Mouse (Mus musculus): ENCODE results near the gene Apobec2. TPM values are rescaled to one million over a fixed set of nuclear protein-coding genes. Genes with fewer than 3 reads are reported as not detected.

The Apobec2 gene
- polyA plus RNA-seq, 1 experiment, result 0.27 TPM

DNA sequence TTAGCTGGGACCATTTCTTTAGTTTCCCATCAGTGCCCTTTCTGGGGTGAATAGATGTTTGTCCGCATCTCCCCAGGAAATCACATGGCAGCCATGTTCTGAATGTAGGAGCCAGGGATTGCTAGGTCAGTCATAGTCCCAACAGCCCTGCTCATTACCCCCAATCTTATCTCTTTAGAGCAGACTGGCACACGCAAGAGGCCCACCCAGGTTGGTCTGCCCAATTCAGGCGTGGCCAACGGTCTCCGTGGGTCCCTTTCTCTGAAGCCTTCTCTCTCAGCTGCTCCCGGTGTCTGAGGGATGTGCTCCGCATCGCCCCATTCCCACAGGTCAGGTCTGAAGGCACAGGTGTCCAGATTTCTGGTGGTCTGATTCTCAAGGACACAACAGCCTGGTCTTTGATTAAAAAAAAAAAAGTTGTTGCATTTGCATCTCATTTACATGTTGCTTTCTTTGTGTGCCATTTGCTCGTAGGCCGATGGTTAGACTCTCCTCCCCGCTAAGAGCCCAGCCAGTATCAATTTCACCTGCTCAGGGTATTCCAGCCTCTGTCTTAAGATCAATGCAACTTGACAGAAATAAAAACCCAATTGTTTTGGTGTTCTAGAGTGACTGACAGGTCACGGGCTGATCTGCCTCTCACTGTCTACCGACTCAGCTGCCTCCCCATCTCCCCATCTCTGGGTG is 18.1 kb upstream of the Apobec2 start:
- TF ChIP-seq FOSL1 (IDR thresholded peaks at IDR 0.05; ENCODE audit: insufficient read depth, low read length, poor library complexity, severe bottlenecking), result no peak
- no peak for TF ChIP-seq MYOD1 (IDR thresholded peaks at IDR 0.05; ENCODE audit: control insufficient read depth, insufficient read length, low read depth)
- TF ChIP-seq CTCF (IDR thresholded peaks at IDR 0.05; ENCODE audit: control insufficient read depth, insufficient read depth, insufficient read length), result no peak
- TF ChIP-seq MAX (IDR thresholded peaks at IDR 0.05), result no peak
- no peak for TF ChIP-seq CEBPB (IDR thresholded peaks at IDR 0.05; ENCODE audit: low read depth)
- no peak for TF ChIP-seq MYOG (IDR thresholded peaks at IDR 0.05; ENCODE audit: control insufficient read depth, extremely low read depth, insufficient read length)
- TF ChIP-seq USF1 (IDR thresholded peaks at IDR 0.05; ENCODE audit: low read depth), result no peak
- peaks cover under 1% of the 10 kb centered on the region for H3K27me3 ChIP-seq (ENCODE audit: control insufficient read depth, insufficient read depth, insufficient read length)
- H3K4me3 ChIP-seq (ENCODE audit: insufficient read depth, poor library complexity, severe bottlenecking), result no peak overlapping the region
- H3K79me2 ChIP-seq (ENCODE audit: control insufficient read depth, insufficient read depth), result no peaks in the 10 kb centered on the region
- no peak overlapping the region for H3ac ChIP-seq (ENCODE audit: control insufficient read depth, insufficient read length, low read depth)
- H3K36me3 ChIP-seq (ENCODE audit: control insufficient read depth, insufficient read depth), result no peaks in the 10 kb centered on the region
- no peaks in the 10 kb centered on the region for H3K79me3 ChIP-seq (ENCODE audit: low read depth)

DNA sequence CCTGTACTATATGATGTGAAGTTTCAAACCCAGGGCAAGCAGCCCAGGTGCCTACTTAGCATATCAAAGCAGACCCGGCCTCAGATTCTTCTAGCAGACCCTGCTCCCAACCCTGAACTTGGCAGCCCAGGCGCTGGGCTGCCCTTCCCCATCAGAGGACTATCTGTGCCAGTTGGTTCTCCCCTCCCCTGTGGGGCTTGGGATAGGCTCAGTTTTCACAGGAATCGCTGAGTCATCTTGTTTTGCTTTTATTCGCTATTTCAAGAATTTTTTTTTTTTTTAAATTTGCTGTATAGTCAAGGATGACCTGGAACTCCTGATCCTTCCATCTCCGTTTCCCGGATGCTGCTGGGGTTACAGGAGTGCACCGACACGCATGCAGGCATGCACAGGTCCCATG is 14.9 kb upstream of the Apobec2 start:
- Histone ChIP-seq H3ac (ENCODE audit: control insufficient read depth, insufficient read length, low read depth) (no peak overlapping the region), H3K79me3 (ENCODE audit: low read depth) (no peaks in the 10 kb centered on the region), H3K27me3 (ENCODE audit: control insufficient read depth, insufficient read depth, insufficient read length) (no peaks in the 10 kb centered on the region), H3K36me3 (ENCODE audit: control insufficient read depth, insufficient read depth) (no peaks in the 10 kb centered on the region), H3K79me2 (ENCODE audit: control insufficient read depth, insufficient read depth) (no peaks in the 10 kb centered on the region), H3K4me3 (ENCODE audit: insufficient read depth, poor library complexity, severe bottlenecking) (no peak overlapping the region)
- TF ChIP-seq FOSL1 (IDR thresholded peaks at IDR 0.05; ENCODE audit: insufficient read depth, low read length, poor library complexity, severe bottlenecking) (no peak), MAX (IDR thresholded peaks at IDR 0.05) (no peak), CTCF (IDR thresholded peaks at IDR 0.05; ENCODE audit: control insufficient read depth, insufficient read depth, insufficient read length) (no peak), USF1 (IDR thresholded peaks at IDR 0.05; ENCODE audit: low read depth) (no peak), MYOG (IDR thresholded peaks at IDR 0.05; ENCODE audit: control insufficient read depth, extremely low read depth, insufficient read length) (no peak), MYOD1 (IDR thresholded peaks at IDR 0.05; ENCODE audit: control insufficient read depth, insufficient read length, low read depth) (no peak), CEBPB (IDR thresholded peaks at IDR 0.05; ENCODE audit: low read depth) (no peak)

DNA sequence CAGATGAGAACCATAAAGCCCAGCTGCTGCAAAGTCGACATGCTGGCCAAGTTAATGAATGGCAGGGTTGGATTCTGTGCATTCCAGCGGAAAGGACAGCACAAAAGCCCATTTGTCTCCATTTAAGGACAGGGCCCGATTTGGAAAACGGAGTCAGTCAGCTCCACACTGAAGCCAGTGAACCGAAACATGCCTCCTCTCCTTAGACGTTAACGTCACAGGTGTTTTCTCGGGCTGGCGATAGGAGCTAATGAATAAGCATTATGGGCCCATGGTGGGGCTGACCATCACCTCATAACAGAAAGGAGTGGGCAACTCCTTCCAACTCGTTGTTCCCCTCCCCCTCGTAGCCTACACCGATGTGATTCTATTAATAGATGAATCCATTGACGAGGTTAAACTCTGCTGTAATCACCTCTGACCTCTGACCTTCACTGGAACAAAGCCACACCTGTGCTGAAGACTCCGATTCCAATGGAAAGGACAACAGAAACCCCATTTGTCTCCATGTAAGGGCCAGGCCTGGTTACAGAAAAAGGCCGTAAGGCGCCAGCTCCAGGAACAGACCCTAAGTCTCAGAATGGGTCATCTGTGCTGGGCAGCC is 10.9 kb upstream of the Apobec2 start:
- Histone ChIP-seq H3K79me3 (ENCODE audit: low read depth) (no peaks in the 10 kb centered on the region), H3K4me3 (ENCODE audit: insufficient read depth, poor library complexity, severe bottlenecking) (no peak overlapping the region), H3K27me3 (ENCODE audit: control insufficient read depth, insufficient read depth, insufficient read length) (no peaks in the 10 kb centered on the region), H3ac (ENCODE audit: control insufficient read depth, insufficient read length, low read depth) (no peak overlapping the region), H3K79me2 (ENCODE audit: control insufficient read depth, insufficient read depth) (no peaks in the 10 kb centered on the region), H3K36me3 (ENCODE audit: control insufficient read depth, insufficient read depth) (no peaks in the 10 kb centered on the region)
- TF ChIP-seq MYOD1 (IDR thresholded peaks at IDR 0.05; ENCODE audit: control insufficient read depth, insufficient read length, low read depth) (no peak), CEBPB (IDR thresholded peaks at IDR 0.05; ENCODE audit: low read depth) (no peak), FOSL1 (IDR thresholded peaks at IDR 0.05; ENCODE audit: insufficient read depth, low read length, poor library complexity, severe bottlenecking) (no peak), CTCF (IDR thresholded peaks at IDR 0.05; ENCODE audit: control insufficient read depth, insufficient read depth, insufficient read length) (no peak), MYOG (IDR thresholded peaks at IDR 0.05; ENCODE audit: control insufficient read depth, extremely low read depth, insufficient read length) (no peak), USF1 (IDR thresholded peaks at IDR 0.05; ENCODE audit: low read depth) (no peak), MAX (IDR thresholded peaks at IDR 0.05) (no peak)

DNA sequence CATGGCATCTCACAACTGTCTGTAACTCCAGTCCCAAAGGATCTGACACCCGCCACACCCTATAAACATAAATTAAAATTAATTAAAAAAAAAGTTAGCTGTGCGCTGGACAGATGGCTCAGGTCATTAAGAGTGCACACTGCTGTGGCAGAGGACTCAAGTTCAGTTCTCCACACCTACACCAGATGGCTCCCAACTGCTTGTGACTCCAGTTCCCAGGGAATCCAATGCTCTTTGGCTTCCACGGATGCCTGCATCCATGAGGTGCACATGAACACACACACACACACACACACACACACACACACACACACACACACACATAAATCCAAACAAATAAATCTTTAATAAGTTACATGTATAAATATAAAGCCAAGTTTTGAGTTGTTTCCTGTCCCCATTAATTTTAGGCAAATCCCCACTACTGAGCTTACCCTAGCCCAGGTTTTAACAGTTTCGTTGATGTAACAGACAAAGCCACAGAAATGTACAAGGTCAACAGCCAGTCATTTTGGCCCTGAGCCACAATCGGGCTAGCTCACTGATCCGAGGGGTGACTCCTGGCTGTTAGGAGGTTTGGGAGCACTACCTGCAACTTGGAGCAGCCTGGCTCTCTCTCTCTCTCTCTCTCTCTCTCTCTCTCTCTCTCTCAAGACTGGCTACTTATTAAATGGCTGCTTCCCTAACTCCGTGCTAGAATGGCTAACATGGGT is 10.2 kb upstream of the Apobec2 start:
- Histone ChIP-seq H3K79me2 (ENCODE audit: control insufficient read depth, insufficient read depth) (no peaks in the 10 kb centered on the region), H3K79me3 (ENCODE audit: low read depth) (no peaks in the 10 kb centered on the region), H3K27me3 (ENCODE audit: control insufficient read depth, insufficient read depth, insufficient read length) (no peaks in the 10 kb centered on the region), H3K36me3 (ENCODE audit: control insufficient read depth, insufficient read depth) (no peaks in the 10 kb centered on the region), H3K4me3 (ENCODE audit: insufficient read depth, poor library complexity, severe bottlenecking) (no peak overlapping the region), H3ac (ENCODE audit: control insufficient read depth, insufficient read length, low read depth) (no peak overlapping the region)
- TF ChIP-seq MYOG (IDR thresholded peaks at IDR 0.05; ENCODE audit: control insufficient read depth, extremely low read depth, insufficient read length) (no peak), USF1 (IDR thresholded peaks at IDR 0.05; ENCODE audit: low read depth) (no peak), FOSL1 (IDR thresholded peaks at IDR 0.05; ENCODE audit: insufficient read depth, low read length, poor library complexity, severe bottlenecking) (no peak), CEBPB (IDR thresholded peaks at IDR 0.05; ENCODE audit: low read depth) (no peak), MAX (IDR thresholded peaks at IDR 0.05) (no peak), CTCF (IDR thresholded peaks at IDR 0.05; ENCODE audit: control insufficient read depth, insufficient read depth, insufficient read length) (no peak), MYOD1 (IDR thresholded peaks at IDR 0.05; ENCODE audit: control insufficient read depth, insufficient read length, low read depth) (no peak)

DNA sequence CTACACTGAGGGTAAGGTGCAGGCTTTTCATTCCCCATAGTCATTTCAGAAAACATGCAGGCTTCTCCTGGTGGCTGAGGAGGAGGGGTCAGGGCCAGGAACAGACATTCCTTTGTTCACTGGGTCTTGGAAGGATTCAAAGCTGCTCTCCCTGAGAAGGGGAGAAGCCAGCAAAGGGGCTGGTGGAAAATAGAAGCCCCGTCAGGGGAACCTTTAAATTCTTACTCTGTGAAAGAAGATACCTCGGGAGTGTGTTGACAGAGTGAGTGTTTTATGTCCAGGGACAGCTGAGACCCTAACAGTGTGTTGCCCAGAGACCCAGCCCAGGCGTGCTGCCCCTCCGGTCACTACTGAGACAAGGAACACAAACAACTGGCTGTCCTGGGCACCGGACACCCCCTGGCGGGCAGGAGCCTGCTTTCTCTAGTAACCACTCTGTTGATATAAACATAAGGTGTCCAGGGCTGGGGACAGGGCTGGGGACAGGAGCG is 4.7 kb upstream of the Apobec2 start:
- H3K27me3 ChIP-seq (ENCODE audit: control insufficient read depth, insufficient read depth, insufficient read length), result no peaks in the 10 kb centered on the region
- no peaks in the 10 kb centered on the region for H3K36me3 ChIP-seq (ENCODE audit: control insufficient read depth, insufficient read depth)
- H3K79me2 ChIP-seq (ENCODE audit: control insufficient read depth, insufficient read depth), result no peaks in the 10 kb centered on the region
- no peak overlapping the region for H3ac ChIP-seq (ENCODE audit: control insufficient read depth, insufficient read length, low read depth)
- H3K79me3 ChIP-seq (ENCODE audit: low read depth), result no peaks in the 10 kb centered on the region
- TF ChIP-seq MYOG (IDR thresholded peaks at IDR 0.05; ENCODE audit: control insufficient read depth, extremely low read depth, insufficient read length) (no peak), USF1 (IDR thresholded peaks at IDR 0.05; ENCODE audit: low read depth) (no peak), FOSL1 (IDR thresholded peaks at IDR 0.05; ENCODE audit: insufficient read depth, low read length, poor library complexity, severe bottlenecking) (no peak), MYOD1 (IDR thresholded peaks at IDR 0.05; ENCODE audit: control insufficient read depth, insufficient read length, low read depth) (no peak), CTCF (IDR thresholded peaks at IDR 0.05; ENCODE audit: control insufficient read depth, insufficient read depth, insufficient read length) (no peak), CEBPB (IDR thresholded peaks at IDR 0.05; ENCODE audit: low read depth) (no peak), MAX (IDR thresholded peaks at IDR 0.05) (no peak)
- H3K4me3 ChIP-seq (ENCODE audit: insufficient read depth, poor library complexity, severe bottlenecking), result no peak overlapping the region
